Mouse (Mus musculus): ENCODE measurements at regions not wholly inside any gene's neighbourhood (a gene's known extent, or its start where the extent isn't known, plus 50 kb on each side); places are given as distances from the start of the nearest gene placed in this dataset.

- no peak for DNase-seq (ENCODE audit: low spot score in 2 of 2)
Observed at GRCm38 (mm10) chr9:67117639-67118038, 68.4 kb upstream of the Tpm1 start.

GRCm38 (mm10) chr9:67115991-67116390 is 66.8 kb upstream of the Tpm1 start:
- DNase-seq (ENCODE audit: low spot score in 2 of 2): no peak

- DNase-seq (ENCODE audit: low spot score in 2 of 2): no peak
Observed at GRCm38 (mm10) chr9:67114099-67114498, 64.9 kb upstream of the Tpm1 start.

DNA sequence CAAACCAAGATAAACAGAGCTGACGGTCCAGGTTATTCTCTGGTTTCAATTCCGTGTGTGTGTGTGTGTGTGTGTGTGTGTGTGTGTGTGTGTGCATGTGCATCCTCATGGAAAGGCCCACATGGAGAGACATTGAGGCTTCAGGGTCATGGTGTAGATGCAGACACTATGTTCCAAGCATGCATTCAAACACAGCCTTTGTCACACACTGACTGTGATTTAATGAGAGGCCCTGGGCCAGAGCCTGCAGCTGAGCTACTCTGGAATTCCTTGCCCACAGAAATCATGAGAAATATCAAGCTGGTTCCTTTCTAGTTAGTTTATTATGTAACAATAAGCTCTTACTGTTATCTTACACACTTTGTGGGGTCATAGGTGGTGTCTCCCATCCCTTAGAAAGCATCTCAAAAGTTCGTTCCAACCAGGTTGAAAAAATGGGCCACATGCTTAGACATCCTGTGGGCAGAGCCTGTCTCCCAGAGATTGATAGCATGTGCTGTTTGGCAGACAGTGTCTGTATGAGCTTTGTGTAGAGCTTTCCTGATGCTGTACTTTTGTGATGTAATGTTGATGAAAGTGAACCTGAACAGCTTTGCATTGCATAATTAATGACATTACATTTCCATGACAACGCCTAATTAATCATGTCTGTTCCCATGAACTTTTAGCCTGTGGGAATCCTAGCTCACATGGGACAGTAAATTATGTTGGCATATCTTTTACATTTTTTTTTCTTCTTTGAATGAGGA is 62.8 kb upstream of the Tpm1 start:
- no peak for DNase-seq (ENCODE audit: low spot score in 2 of 2)

- DNase-seq (ENCODE audit: low spot score in 2 of 2): no peak
Observed at GRCm38 (mm10) chr9:67107938-67108337, 58.7 kb upstream of the Tpm1 start.

- DNase-seq (ENCODE audit: low spot score in 2 of 2): no peak
Observed at GRCm38 (mm10) chr9:67105867-67106266, 56.7 kb upstream of the Tpm1 start.

- DNase-seq (ENCODE audit: low spot score in 2 of 2): no peak
Observed at GRCm38 (mm10) chr9:67105216-67105615, 56.0 kb upstream of the Tpm1 start.

GRCm38 (mm10) chr9:67104616-67105015 is 55.4 kb upstream of the Tpm1 start:
- no peak for DNase-seq (ENCODE audit: low spot score in 2 of 2)

- no peak for DNase-seq (ENCODE audit: low spot score in 2 of 2)
Observed at GRCm38 (mm10) chr9:67102578-67102977, 53.4 kb upstream of the Tpm1 start.

DNA sequence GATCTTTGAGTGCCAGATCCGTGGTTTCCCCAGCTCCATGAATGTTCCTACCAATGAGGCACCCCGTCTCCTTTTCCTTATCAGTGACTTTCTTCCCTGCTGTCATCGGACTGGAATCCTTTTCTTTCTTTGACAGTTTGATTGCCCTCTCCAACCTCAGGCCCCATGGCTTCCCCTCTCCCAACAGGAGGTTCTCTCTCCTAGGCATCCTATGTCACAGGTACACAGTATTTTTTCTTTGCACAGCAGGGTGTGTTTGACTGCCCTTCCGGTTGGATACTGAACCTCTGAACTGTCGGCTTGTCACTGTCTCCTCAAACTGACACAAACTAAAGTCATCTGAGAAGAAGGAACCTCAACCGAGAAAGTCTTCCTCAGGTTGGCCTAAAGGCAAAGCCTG is 50.3 kb upstream of the Tpm1 start:
- no peak for DNase-seq (ENCODE audit: low spot score in 2 of 2)

All from right cerebral cortex, postnatal 10 days (tissue).